Mouse (Mus musculus) kidney, adult 2 months (tissue): ENCODE data around the gene Slc9a3r1.
A peak's percentile ranks its signal among the peaks of the same experiment; 100 is the strongest.

Source experiments
- CTCF ChIP-seq: fragments of 200-500 bp; conservative IDR thresholded peaks from 2 replicates; pipeline ENCODE4 v1.5.1; 2011; ENCODE audit warnings: low read depth, mild to moderate bottlenecking, control low read depth, low read length, moderate library complexity, mixed read lengths; ENCODE audit not compliant: insufficient read depth, insufficient read length
- POLR2A ChIP-seq: fragments of 200-500 bp; IDR thresholded peaks from one replicate; pipeline ENCODE4 v1.6.1; 2011; ENCODE audit warnings: low read depth, low read length, control low read depth

- TF ChIP-seq CTCF (no peak), POLR2A (peak; percentile 17)
Measured at GRCm38 (mm10) chr11:115164976-115165374, 1.8 kb downstream of the Slc9a3r1 start.
